Mouse (Mus musculus) kidney, embryonic 16.5 days (tissue): Measurements from ENCODE around the gene Tomm20l. TPM values are rescaled to one million over a fixed set of nuclear protein-coding genes. Genes with fewer than 3 reads are reported as not detected.

Experiments used
- ATAC-seq: fragments of 200-750 bp; cut with Nextera tagmentation; 2 replicates; pipeline ENCODE4 v1.8.0; 2017; ENCODE audit warnings: moderate TSS enrichment; ENCODE audit not compliant: low FRiP score, low TSS enrichment
- H3K27ac ChIP-seq: fragments of 300-500 bp; sonication (generic); 2 replicates; pipeline ENCODE4 v1.5.1; 2014; ENCODE audit warnings: low read length
- H3K27me3 ChIP-seq: fragments of 300-500 bp; sonication (generic); 2 replicates; pipeline ENCODE4 v1.6.1; 2014; ENCODE audit warnings: low read length, control low read depth, mixed read lengths; ENCODE audit not compliant: insufficient read depth
- H3K36me3 ChIP-seq: fragments of 300-500 bp; sonication (generic); 2 replicates; pipeline ENCODE4 v1.6.1; 2014; ENCODE audit warnings: low read length, control low read depth, mixed read lengths; ENCODE audit not compliant: insufficient read depth
- H3K4me1 ChIP-seq: fragments of 300-500 bp; sonication (generic); 2 replicates; pipeline ENCODE4 v1.6.1; 2014; ENCODE audit warnings: low read length, control low read depth, mixed read lengths; ENCODE audit not compliant: insufficient read depth
- H3K4me2 ChIP-seq: fragments of 300-500 bp; sonication (generic); replicated peaks from 2 replicates; pipeline ENCODE4 v1.6.1; 2014; ENCODE audit warnings: low read depth, low read length
- H3K4me3 ChIP-seq: fragments of 300-500 bp; sonication (generic); 2 replicates; pipeline ENCODE4 v1.5.1; 2014; ENCODE audit warnings: mild to moderate bottlenecking, low read length
- H3K9ac ChIP-seq: fragments of 300-500 bp; sonication (generic); replicated peaks from 2 replicates; pipeline ENCODE4 v1.6.1; 2014; ENCODE audit warnings: low read length
- H3K9me3 ChIP-seq: fragments of 300-500 bp; sonication (generic); 2 replicates; pipeline ENCODE4 v1.6.1; 2016; ENCODE audit warnings: low read length, control low read depth
- WGBS: fragments of 180-500 bp; shearing (Covaris S2); extraction: QIAGEN DNeasy Blood & Tissue Kit; methylation state at CpG from one replicate; pipeline ENCODE4 v1.1.7; 2014; 5-methylcytosine and 5-hydroxymethylcytosine counted together
- polyA plus RNA-seq: library from polyadenylated mRNA; unstranded; fragments of >200 nt; fragmentation: Nextera tagmentation; extraction: Ambion mirVana; gene quantifications from 2 replicates; pipeline ENCODE4 v1.2.1, GENCODE M21; 2015

Gene Tomm20l
- polyA plus RNA-seq, 1 experiment from 2014 or later: not detected

DNA sequence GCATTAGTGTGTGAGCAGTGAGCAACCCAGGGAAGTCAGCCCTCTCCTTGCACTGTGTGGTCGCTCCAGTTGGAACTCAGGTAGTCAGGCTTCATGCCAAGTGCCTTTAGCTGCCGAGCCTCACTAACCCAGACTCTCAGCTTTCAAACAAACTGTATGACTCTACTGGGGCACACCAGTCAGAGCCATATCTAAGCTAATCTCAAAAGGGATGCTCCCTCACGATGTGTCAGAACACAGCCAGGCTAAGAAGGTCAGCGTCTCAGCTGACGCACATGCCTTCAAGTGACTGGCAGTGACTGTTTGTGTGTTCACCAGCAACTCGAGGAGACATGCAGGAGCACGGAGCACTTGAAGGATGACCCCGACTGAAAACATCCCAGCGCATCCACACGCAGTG is 11.5 kb downstream of the Tomm20l start:
- Histone ChIP-seq H3K4me3 (no peak overlapping the region), H3K4me2 (no peak overlapping the region), H3K36me3 (peaks cover 24% of the 10 kb centered on the region), H3K9me3 (no peaks in the 10 kb centered on the region), H3K27ac (no peak overlapping the region), H3K4me1 (no peaks in the 10 kb centered on the region), H3K9ac (no peak overlapping the region), H3K27me3 (no peaks in the 10 kb centered on the region)
- 87% methylated on average over 10 of the region's 10 CpGs for WGBS
- ATAC-seq: no peak

DNA sequence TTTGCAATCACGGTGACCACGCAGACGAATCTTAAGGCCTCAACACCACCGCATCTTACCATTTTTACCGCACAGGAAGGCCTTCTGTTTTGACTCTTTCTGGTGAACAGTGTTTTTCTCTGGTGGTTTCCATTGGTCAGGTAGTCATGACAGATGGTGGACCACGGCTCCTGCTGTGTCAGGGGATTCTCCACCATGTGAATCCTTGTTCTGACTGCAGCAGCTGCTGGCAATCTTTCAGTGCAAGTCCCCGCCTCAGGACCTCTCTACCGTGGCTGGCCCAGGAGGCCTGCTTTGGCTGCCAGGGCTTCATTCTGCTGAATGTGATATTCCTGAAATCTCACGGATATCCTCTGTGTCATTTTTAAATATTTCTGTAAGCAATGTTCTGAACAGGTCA is 12.1 kb downstream of the Tomm20l start:
- Histone ChIP-seq H3K27me3 (no peaks in the 10 kb centered on the region), H3K36me3 (peaks cover 24% of the 10 kb centered on the region), H3K4me3 (no peak overlapping the region), H3K9me3 (no peaks in the 10 kb centered on the region), H3K4me1 (no peaks in the 10 kb centered on the region), H3K27ac (no peak overlapping the region), H3K9ac (no peak overlapping the region), H3K4me2 (no peak overlapping the region)
- no peak for ATAC-seq
- WGBS: 91% methylated on average over 9 of the region's 9 CpGs

DNA sequence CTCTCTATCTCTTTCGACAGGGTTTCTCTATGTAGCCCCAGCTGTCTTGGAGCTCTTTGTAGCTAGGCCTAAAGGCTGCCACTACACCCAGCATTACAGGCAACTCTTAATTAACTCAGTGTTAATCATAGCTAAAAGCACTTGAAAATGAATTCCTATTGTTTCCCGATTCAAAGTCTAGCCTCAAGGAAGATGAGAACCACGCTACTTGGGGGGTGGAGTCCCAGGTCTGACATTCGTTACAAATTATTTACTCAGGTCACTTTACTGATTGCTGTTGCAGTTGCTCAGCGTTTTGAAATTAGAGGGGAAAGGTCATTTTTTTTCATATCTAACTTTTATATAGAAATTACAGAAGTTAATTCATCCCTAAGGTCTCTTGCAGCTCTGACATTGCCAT is 24.4 kb downstream of the Tomm20l start:
- H3K27ac ChIP-seq: no peak overlapping the region
- no peak for ATAC-seq

DNA sequence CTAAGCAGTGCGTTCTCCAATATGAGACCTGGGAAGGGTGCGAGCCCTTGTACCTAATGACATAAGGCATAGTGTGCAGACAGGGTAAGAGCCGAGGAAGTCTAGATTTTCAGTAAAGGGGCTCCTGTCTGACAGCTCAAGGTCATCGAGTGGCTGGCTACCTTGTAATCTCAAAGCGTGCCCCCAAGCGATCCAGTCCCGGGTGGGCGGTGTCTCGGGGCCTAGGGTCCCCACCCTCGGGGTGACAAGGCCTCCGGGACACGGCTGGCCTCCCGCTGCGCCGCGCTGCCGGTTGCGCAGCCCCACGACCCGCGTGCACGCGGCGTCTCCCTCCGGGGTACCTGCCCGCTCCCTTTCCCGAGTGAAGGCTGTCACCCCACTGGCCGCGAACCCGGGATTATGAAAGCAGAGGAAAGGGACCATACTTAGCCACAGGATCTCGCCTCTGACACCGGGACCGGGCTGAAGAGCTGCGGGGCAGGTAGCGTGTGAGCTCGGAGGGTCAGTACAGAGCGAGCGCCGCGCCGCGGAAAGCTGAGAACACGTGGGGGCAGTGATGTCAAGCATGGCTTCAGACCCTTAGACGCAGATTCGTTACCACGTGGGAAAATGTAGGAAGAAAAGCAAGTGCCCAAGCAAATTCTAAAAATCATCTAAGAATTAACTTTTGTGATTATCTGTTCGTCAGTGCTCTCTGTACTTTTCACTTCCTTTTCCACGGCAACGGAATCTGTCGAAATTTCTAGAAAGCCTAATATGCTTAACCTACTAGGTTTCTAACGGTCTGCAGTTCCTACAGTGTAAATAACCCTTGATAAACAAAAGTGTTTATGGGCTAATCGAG is 25.1 kb downstream of the Tomm20l start, which contains the start of the genes Timm9 and 2700049A03Rik:
TSS of gene Timm9 (minus strand) at position 555 of the 844 bp plus-strand sequence.
TSS of gene 2700049A03Rik (plus strand) at position 719 of the 844 bp plus-strand sequence.
- no peaks in the 10 kb centered on the region for H3K9me3 ChIP-seq
- H3K36me3 ChIP-seq: peaks cover 19% of the 10 kb centered on the region
- no peaks in the 10 kb centered on the region for H3K27me3 ChIP-seq
- WGBS: under 1% methylated on average over 52 of the region's 52 CpGs
- peak within 1 kb of the TSS; percentile 81 for H3K4me3 ChIP-seq
- peak within 1 kb of the TSS; percentile 96 for H3K4me2 ChIP-seq
- H3K9ac ChIP-seq: peak within 1 kb of the TSS; percentile 85
- peak; percentile 94 for ATAC-seq
- H3K4me1 ChIP-seq: peaks cover 13% of the 10 kb centered on the region
- peak within 1 kb of the TSS; percentile 77 for H3K27ac ChIP-seq

More for the DNA sequence above, 24.4 kb downstream of the Tomm20l start:
- H3K4me1 ChIP-seq: peaks cover 13% of the 10 kb centered on the region
- peaks cover 12% of the 10 kb centered on the region for H3K36me3 ChIP-seq
- H3K27me3 ChIP-seq: no peaks in the 10 kb centered on the region
- no peaks in the 10 kb centered on the region for H3K9me3 ChIP-seq
- H3K9ac ChIP-seq: peak overlapping the region; percentile 58
- WGBS: 30% methylated on average over 5 of the region's 5 CpGs
- H3K4me3 ChIP-seq: peak overlapping the region; percentile 81
- peak overlapping the region; percentile 96 for H3K4me2 ChIP-seq

DNA sequence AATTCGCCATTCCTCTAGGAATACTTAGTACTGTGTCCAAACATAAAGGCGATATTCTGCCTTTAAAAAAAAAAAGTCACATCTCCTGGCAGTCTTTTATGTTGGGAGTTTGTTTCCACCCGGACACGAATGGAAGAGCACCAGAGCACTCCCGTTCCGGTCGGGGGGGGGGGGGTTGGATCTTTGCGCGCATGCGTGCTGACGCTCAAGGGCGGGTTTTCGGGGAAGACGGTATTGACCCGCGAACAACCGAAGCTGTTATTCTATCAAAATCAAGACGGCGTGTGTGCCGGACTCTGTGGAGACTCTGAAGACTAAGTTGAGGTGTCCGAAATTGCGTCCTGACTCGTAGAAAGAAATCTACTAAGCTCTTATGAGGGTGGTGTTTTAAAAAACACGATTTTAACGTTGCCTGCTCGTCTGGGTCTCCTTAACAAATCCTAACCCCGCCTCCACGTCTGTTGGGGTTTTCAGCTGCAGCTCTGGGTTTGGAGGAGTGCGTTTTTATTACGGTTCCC is 25.8 kb downstream of the Tomm20l start:
- no peaks in the 10 kb centered on the region for H3K9me3 ChIP-seq
- WGBS: under 1% methylated on average over 30 of the region's 30 CpGs
- H3K4me2 ChIP-seq: peak overlapping the region; percentile 96
- H3K36me3 ChIP-seq: peaks cover 17% of the 10 kb centered on the region
- H3K27ac ChIP-seq: peak overlapping the region; percentile 77
- peak overlapping the region; percentile 81 for H3K4me3 ChIP-seq
- H3K27me3 ChIP-seq: no peaks in the 10 kb centered on the region
- H3K9ac ChIP-seq: peak overlapping the region; percentile 85
- H3K4me1 ChIP-seq: peaks cover 13% of the 10 kb centered on the region
- peak; percentile 86 for ATAC-seq

DNA sequence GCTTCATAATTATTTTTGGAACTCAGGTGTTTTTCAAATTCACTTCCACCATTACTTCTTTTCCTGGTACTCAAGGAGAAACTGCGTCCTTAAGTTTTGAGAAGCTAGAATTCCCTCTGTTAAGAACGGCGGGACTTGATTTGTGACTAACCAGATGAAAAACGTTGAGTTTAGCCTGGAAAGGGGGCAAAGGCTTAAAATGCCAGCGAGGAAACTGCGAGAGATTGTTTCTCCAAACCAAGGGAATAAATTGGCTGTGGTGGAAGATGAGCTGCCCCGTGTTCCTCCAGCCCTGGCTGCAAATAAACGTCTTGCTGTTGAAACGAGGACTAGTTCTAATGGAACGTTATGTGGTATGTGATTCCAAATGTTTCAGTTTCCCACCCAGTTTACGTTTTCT is 26.5 kb downstream of the Tomm20l start:
- peak overlapping the region; percentile 73 for H3K9ac ChIP-seq
- H3K27ac ChIP-seq: no peak overlapping the region
- H3K27me3 ChIP-seq: no peaks in the 10 kb centered on the region
- H3K4me1 ChIP-seq: peaks cover 13% of the 10 kb centered on the region
- H3K4me3 ChIP-seq: peak overlapping the region; percentile 81
- no peak for ATAC-seq
- WGBS: 3% methylated on average over 11 of the region's 11 CpGs
- peak overlapping the region; percentile 96 for H3K4me2 ChIP-seq
- H3K9me3 ChIP-seq: no peaks in the 10 kb centered on the region
- peaks cover 23% of the 10 kb centered on the region for H3K36me3 ChIP-seq

DNA sequence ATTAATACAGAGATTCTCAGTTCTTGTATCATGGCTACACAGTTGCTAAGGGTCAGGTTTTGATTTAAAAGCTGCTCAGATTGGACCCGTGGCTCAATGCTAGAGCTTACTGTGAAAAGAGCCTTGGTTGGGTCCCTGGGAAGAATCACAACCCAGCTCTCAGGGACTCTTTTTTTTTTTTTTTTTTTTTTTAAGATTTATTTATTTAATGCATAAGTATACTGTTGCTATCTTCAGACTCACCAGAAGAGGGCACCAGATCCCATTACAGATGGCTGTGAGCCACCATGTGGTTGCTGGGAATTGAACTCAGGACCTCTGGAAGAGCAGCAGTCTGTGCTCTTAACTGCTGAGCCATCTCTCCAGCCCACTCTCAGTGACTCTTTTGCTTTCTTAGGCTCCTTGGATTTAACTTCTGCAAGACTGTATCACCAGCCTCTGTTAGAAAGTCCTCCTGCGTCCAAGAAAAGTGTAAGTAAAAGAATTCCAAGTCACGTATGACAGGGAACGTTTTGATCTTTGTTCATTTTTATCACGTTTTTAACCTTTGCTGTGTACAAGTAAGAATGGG is 28.1 kb downstream of the Tomm20l start:
- Histone ChIP-seq H3K9me3 (no peaks in the 10 kb centered on the region), H3K27me3 (no peaks in the 10 kb centered on the region), H3K36me3 (peaks cover 29% of the 10 kb centered on the region), H3K4me2 (no peak overlapping the region), H3K4me1 (peaks cover 13% of the 10 kb centered on the region), H3K27ac (no peak overlapping the region), H3K4me3 (no peak overlapping the region), H3K9ac (no peak overlapping the region)
- no peak for ATAC-seq
- 76% methylated on average over 5 of the region's 5 CpGs for WGBS

DNA sequence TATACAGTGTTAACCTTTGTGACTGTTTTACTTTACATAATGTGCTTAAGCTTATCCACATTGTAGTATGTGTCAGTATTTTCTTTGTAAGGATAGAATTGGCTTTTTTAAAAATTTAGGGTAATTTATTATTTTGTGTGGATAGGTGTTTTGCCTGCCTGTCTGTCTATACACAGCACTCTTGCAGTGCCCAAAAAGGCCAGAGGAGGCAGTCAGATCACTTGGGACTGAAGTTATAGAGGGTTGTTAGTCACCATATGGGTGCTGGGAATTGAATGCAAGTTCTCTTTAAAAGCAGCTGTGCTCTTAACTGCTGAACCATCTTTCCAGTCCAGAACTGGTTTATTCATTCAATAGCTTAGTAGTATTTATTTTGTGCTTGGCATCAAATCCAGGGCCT is 30.0 kb downstream of the Tomm20l start:
- Histone ChIP-seq H3K9ac (no peak overlapping the region), H3K4me3 (no peak overlapping the region), H3K4me1 (peaks cover 10% of the 10 kb centered on the region), H3K36me3 (peaks cover 35% of the 10 kb centered on the region), H3K27me3 (no peaks in the 10 kb centered on the region), H3K4me2 (no peak overlapping the region), H3K27ac (no peak overlapping the region), H3K9me3 (no peaks in the 10 kb centered on the region)
- no peak for ATAC-seq

DNA sequence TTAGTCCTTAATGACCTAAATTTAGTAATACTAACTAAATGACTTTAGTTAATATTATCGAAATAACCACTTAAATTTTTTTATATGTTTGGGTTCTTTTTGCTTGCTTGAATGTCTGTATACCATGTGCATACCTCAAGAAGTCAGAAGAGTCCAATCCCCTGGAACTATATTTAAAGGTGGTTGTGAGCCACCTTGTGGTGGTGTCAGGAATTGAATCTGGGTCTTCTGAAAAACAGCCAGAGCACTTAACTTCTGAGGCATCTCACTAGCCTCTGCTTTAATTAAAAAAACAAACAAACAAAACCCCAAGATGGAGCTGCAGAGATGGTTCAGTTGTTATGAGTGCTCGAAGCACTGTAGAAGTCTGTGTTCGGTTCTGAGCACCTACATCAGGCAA is 36.4 kb downstream of the Tomm20l start:
- H3K36me3 ChIP-seq: peaks cover 43% of the 10 kb centered on the region
- no peaks in the 10 kb centered on the region for H3K4me1 ChIP-seq
- no peak for ATAC-seq
- no peak overlapping the region for H3K4me2 ChIP-seq
- H3K9me3 ChIP-seq: no peaks in the 10 kb centered on the region
- 87% methylated on average over 3 of the region's 3 CpGs for WGBS
- H3K9ac ChIP-seq: no peak overlapping the region
- no peaks in the 10 kb centered on the region for H3K27me3 ChIP-seq
- H3K4me3 ChIP-seq: no peak overlapping the region
- H3K27ac ChIP-seq: no peak overlapping the region

DNA sequence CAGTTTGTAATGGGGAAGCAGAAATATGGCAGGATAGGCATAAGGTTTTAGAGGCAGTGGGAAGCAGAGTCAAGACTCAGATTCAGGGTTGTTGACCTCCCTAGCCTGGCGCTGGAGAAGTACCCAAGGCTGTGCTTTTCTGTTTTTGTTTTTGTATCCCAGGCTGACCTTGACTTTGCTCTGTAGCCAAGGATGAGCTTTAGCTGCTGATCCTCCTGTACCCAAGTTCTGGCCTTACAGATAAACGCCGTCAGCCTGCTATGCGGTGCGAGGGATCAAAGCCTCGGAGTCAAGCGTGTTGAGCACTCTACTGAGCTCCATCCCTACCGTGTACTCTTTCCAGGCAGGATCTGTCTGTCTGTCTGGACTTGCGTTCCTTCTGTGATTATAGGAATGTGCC is 37.6 kb downstream of the Tomm20l start:
- Histone ChIP-seq H3K27me3 (no peaks in the 10 kb centered on the region), H3K9ac (no peak overlapping the region), H3K27ac (no peak overlapping the region), H3K4me1 (no peaks in the 10 kb centered on the region), H3K36me3 (peaks cover 44% of the 10 kb centered on the region), H3K9me3 (no peaks in the 10 kb centered on the region), H3K4me2 (no peak overlapping the region), H3K4me3 (no peak overlapping the region)
- no peak for ATAC-seq
- 93% methylated on average over 9 of the region's 9 CpGs for WGBS
